Mouse (Mus musculus) ZHBTc4 (cell line): ENCODE results near the gene Tex33.
"Not testable (repeated sequence)": the region's sequence is repeated elsewhere in the genome, so short reads cannot be mapped to it uniquely, and the experiment has no call there.

Source experiments
- DNase-seq: peaks from one replicate; pipeline ENCODE4 v3.0.0-alpha.2; 2011; ENCODE audit warnings: low read depth, low spot score

Tex33 gene

GRCm38 (mm10) chr15:78377859-78378258 is 17.9 kb downstream of the Tex33 start:
- DNase-seq = peak; percentile 53

GRCm38 (mm10) chr15:78374204-78374603 is 21.5 kb downstream of the Tex33 start:
- DNase-seq = no peak

- DNase-seq = no peak
Measured at GRCm38 (mm10) chr15:78372796-78373195, 22.9 kb downstream of the Tex33 start.

- DNase-seq = no peak
Measured at GRCm38 (mm10) chr15:78369641-78370040, 26.1 kb downstream of the Tex33 start.

- DNase-seq = peak; percentile 66
Measured at GRCm38 (mm10) chr15:78368926-78369346, 26.8 kb downstream of the Tex33 start.

- no peak for DNase-seq
Measured at GRCm38 (mm10) chr15:78367811-78368210, 27.9 kb downstream of the Tex33 start.

GRCm38 (mm10) chr15:78366875-78367274 is 28.8 kb downstream of the Tex33 start:
- DNase-seq = no peak

- DNase-seq = no peak
Measured at GRCm38 (mm10) chr15:78365916-78366315, 29.8 kb downstream of the Tex33 start.

- DNase-seq = no peak
Measured at GRCm38 (mm10) chr15:78355548-78355947, 40.2 kb downstream of the Tex33 start.

GRCm38 (mm10) chr15:78354958-78355357 is 40.8 kb downstream of the Tex33 start:
- DNase-seq = peak; percentile 52

- DNase-seq = no peak
Measured at GRCm38 (mm10) chr15:78351586-78352165, 44.0 kb downstream of the Tex33 start.

GRCm38 (mm10) chr15:78344567-78344966 is 51.1 kb downstream of the Tex33 start:
- DNase-seq = no peak

- no peak for DNase-seq
Measured at GRCm38 (mm10) chr15:78343683-78344082, 52.0 kb downstream of the Tex33 start.

- not testable (repeated sequence) for DNase-seq
Measured at GRCm38 (mm10) chr15:78340919-78341318, 54.8 kb downstream of the Tex33 start.

- peak; percentile 66 for DNase-seq
Measured at GRCm38 (mm10) chr15:78339627-78340423, 55.9 kb downstream of the Tex33 start.

GRCm38 (mm10) chr15:78334380-78334779 is 61.3 kb downstream of the Tex33 start:
- DNase-seq = no peak

- DNase-seq = no peak
Measured at GRCm38 (mm10) chr15:78332981-78333380, 62.7 kb downstream of the Tex33 start.

GRCm38 (mm10) chr15:78331523-78332340 is 64.0 kb downstream of the Tex33 start:
- no peak for DNase-seq

GRCm38 (mm10) chr15:78330706-78331105 is 65.0 kb downstream of the Tex33 start:
- no peak for DNase-seq

GRCm38 (mm10) chr15:78329972-78330371 is 65.7 kb downstream of the Tex33 start:
- DNase-seq = not testable (repeated sequence)

GRCm38 (mm10) chr15:78328520-78329097 is 67.1 kb downstream of the Tex33 start:
- DNase-seq = no peak
